Mouse (Mus musculus): Measurements from ENCODE around the gene Anapc1.

DNA sequence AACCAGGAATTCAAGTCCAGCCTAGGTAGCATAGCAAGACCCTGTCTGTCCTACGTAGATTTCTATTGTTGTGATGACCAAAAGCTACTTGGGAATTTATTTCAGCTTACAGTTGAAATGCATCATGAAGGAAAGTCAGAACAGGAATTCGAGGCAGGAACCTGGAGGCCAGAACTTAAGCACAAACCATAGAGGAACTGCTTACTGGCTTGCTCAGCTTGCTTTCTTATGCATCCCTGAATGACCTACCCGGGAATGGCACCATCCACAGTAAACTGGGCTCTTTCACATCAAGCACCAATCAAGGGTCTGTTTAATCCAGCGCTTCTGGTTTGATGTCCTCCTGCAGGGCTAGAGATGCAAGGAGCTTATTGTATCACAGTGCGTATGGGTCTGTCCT, 10.4 kb upstream of the Anapc1 start:
- TF ChIP-seq POLR2A (IDR thresholded peaks at IDR 0.05; ENCODE audit: insufficient read depth, low read depth, low read length) (no peak), CTCF (IDR thresholded peaks at IDR 0.05; ENCODE audit: insufficient read depth, low read depth, low read length) (no peak)
